In the genomic region with DNA sequence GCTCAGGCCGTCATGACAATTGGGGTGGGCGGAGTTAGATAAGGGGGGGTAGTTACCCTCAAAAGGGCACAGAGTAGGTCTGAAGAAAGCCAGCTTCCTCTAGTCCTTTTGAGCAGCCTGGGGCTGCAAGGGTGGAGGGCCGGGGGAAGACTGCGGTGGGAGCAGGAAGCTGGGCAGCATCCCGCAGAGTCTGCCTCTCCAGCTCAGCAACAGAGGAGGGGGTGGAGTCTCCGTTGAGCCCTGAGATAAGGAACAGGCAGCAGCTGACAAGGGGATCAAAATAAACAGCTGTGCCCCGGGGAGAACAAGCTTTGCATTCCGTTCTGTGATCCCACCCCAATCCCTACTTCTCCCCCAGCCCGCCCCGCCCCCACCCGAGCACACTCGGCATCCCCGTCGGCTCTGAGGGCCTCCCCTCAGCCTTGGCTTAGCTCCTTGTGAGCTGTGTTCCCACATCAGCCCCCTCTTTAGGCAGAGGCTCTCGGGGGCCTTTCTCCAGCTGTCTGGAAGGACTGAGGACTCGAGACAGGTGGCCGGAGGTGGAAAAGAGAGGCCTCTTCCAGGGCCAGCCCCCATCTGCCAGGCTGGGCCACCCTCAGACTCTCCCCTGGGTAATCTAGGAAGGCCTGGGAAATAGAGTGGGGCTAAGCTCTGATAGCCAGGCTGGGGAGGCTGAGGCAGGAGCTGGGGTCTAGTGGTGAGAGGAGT, we compare ENCODE assay signal across 8 mouse cellular contexts. TPM values are rescaled to one million over a fixed set of nuclear protein-coding genes. Genes with fewer than 3 reads are reported as not detected.
DNase-seq lines count a peak whose midpoint lies in the region; ATAC-seq and TF ChIP-seq lines count a peak whose summit lies in the region.

No protein-coding gene starts in this region.

- no peak overlapping the region for H3K4me3 ChIP-seq in intestine, postnatal 0 days (ENCODE audit: low read depth, low read length)
- 0 out of 2 replicates have a peak overlapping the region, but pooled peaks have one; percentile 2 for H3K4me3 ChIP-seq in lung, embryonic 15.5 days

- H3K4me2 ChIP-seq in intestine, postnatal 0 days (replicated peaks; ENCODE audit: low read depth): peak overlapping the region; percentile 57
- H3K4me2 ChIP-seq in lung, embryonic 15.5 days: peak overlapping the region; percentile 44

- peak overlapping the region; percentile 79 for H3K27ac ChIP-seq in intestine, postnatal 0 days (ENCODE audit: low read depth, low read length)
- H3K27ac ChIP-seq in lung, embryonic 15.5 days: peak overlapping the region; percentile 98

- H3K27me3 ChIP-seq in intestine, postnatal 0 days (replicated peaks; ENCODE audit: control insufficient read depth, insufficient read depth, low read length): no peaks in the 10 kb centered on the region
- no peaks in the 10 kb centered on the region for H3K27me3 ChIP-seq in lung, embryonic 15.5 days

- 4% methylated on average over 17 of the region's 17 CpGs for WGBS in intestine, postnatal 0 days
- 2% methylated on average over 17 of the region's 17 CpGs for WGBS in lung, embryonic 15.5 days

- no peaks in the 10 kb centered on the region for H3K9me3 ChIP-seq in intestine, postnatal 0 days (ENCODE audit: control insufficient read depth)
- H3K9me3 ChIP-seq in lung, embryonic 15.5 days: no peaks in the 10 kb centered on the region

- peak; percentile 78 for DNase-seq in layer of hippocampus, adult 9-11 months
- no peak for DNase-seq in layer of hippocampus, adult 11-12 months (ENCODE audit: low spot score)
- DNase-seq in c-Kit-positive CD71-positive TER-119-positive erythroid progenitor cells, embryonic 14.5 days (ENCODE audit: low spot score): peak; percentile 79
- peak; percentile 73 to 89 for DNase-seq in heart, adult 18-20 months
- DNase-seq in thymus, postnatal 36 days: peak; percentile 89 to 94

- no peaks in the 10 kb centered on the region for H3K36me3 ChIP-seq in intestine, postnatal 0 days (ENCODE audit: control insufficient read depth, insufficient read depth)
- no peaks in the 10 kb centered on the region for H3K36me3 ChIP-seq in lung, embryonic 15.5 days

- peak overlapping the region; percentile 34; the same call in 1 of the 2 replicates for H3K9ac ChIP-seq in intestine, postnatal 0 days (ENCODE audit: low read depth, low read length)
- peak overlapping the region; percentile 22; the same call in 1 of the 2 replicates for H3K9ac ChIP-seq in lung, embryonic 15.5 days

- peak; percentile 63 for ATAC-seq in intestine, postnatal 0 days
- ATAC-seq in lung, embryonic 15.5 days (ENCODE audit: borderline replicate concordance, extremely low read depth, low FRiP score, low TSS enrichment): peak; percentile 90
- peak; percentile 79 for ATAC-seq in neutrophil, adult 5-6 weeks (ENCODE audit: extremely low read depth, insufficient number of reproducible peaks, low FRiP score, poor library complexity, severe bottlenecking)

- H3K4me1 ChIP-seq in intestine, postnatal 0 days (replicated peaks; ENCODE audit: control insufficient read depth, insufficient read depth, low read length): peaks cover 20% of the 10 kb centered on the region
- peaks cover 56% of the 10 kb centered on the region for H3K4me1 ChIP-seq in lung, embryonic 15.5 days

- no peak for TF ChIP-seq CTCF in intestine, postnatal 0 days (IDR thresholded peaks at IDR 0.05; ENCODE audit: low read depth)

RNA-seq across cellular contexts. Expression of a gene that starts 16.9 kb away (rescaled TPM):
- 10 to 100 TPM; 83.3 to 87.1 TPM for total RNA-seq in heart, adult 18-20 months (2021)
- 175 and 180 TPM in 2 replicates for polyA plus RNA-seq in intestine, postnatal 0 days (2015; fragmentation: Nextera tagmentation; extraction: Ambion mirVana)
- 286 and 294 TPM in 2 replicates for polyA plus RNA-seq in lung, embryonic 15.5 days (2015; fragmentation: Nextera tagmentation; extraction: Ambion mirVana)
- total RNA-seq in neutrophil, adult 5-6 weeks (2017): 215 and 232 TPM in 2 replicates

RNA-seq across cellular contexts. Expression of a gene that starts 19.6 kb away (rescaled TPM):
- total RNA-seq in heart, adult 18-20 months (2021): 10 to 100 TPM; 10.2 to 10.4 TPM
- polyA plus RNA-seq in intestine, postnatal 0 days (2015; fragmentation: Nextera tagmentation; extraction: Ambion mirVana): 8.3 and 9.2 TPM in 2 replicates
- polyA plus RNA-seq in lung, embryonic 15.5 days (2015; fragmentation: Nextera tagmentation; extraction: Ambion mirVana): 25.6 and 32.3 TPM in 2 replicates
- 78.6 and 83.3 TPM in 2 replicates for total RNA-seq in neutrophil, adult 5-6 weeks (2017)
